ENCODE assay signal across 8 mouse cellular contexts in genomic region chr11:69398059-69398458, GRCm38 (mm10). TPM values are rescaled to one million over a fixed set of nuclear protein-coding genes. Genes with fewer than 3 reads are reported as not detected.
DNase-seq lines count a peak whose midpoint lies in the region; ATAC-seq lines count a peak whose summit lies in the region.

Gene Tmem88, minus strand, starts transcription at chr11:69398234.

- H3K36me3 ChIP-seq in heart, embryonic 11.5 days (ENCODE audit: control insufficient read depth, insufficient read depth, low read length) = peaks cover 23% of the 10 kb centered on the region
- H3K36me3 ChIP-seq in kidney, embryonic 15.5 days = peaks cover 41% of the 10 kb centered on the region

- WGBS in heart, embryonic 11.5 days (ENCODE audit: insufficient replicate concordance) = 1% methylated on average over 16 of the region's 16 CpGs
- WGBS in kidney, embryonic 15.5 days = 11% methylated on average over 16 of the region's 16 CpGs

- no peaks in the 10 kb centered on the region for H3K9me3 ChIP-seq in heart, embryonic 11.5 days (replicated peaks; ENCODE audit: control insufficient read depth, low read length)
- H3K9me3 ChIP-seq in kidney, embryonic 15.5 days (replicated peaks) = no peaks in the 10 kb centered on the region

- H3K9ac ChIP-seq in heart, embryonic 11.5 days (ENCODE audit: low read depth, low read length) = peak within 1 kb of the TSS; percentile 86
- H3K9ac ChIP-seq in kidney, embryonic 15.5 days = peak within 1 kb of the TSS; percentile 42

- H3K27me3 ChIP-seq in heart, embryonic 11.5 days (ENCODE audit: control insufficient read depth, insufficient read depth, low read length) = no peaks in the 10 kb centered on the region
- 0 out of 2 replicates have a peak, but pooled peaks cover 3% of the 10 kb centered on the region for H3K27me3 ChIP-seq in kidney, embryonic 15.5 days

- H3K27ac ChIP-seq in heart, embryonic 11.5 days (ENCODE audit: low read depth, low read length) = peak within 1 kb of the TSS; percentile 89
- peak within 1 kb of the TSS; percentile 99 for H3K27ac ChIP-seq in kidney, embryonic 15.5 days

- peaks cover 43% of the 10 kb centered on the region for H3K4me1 ChIP-seq in heart, embryonic 11.5 days (ENCODE audit: control insufficient read depth, insufficient read depth, low read length)
- peaks cover 62% of the 10 kb centered on the region for H3K4me1 ChIP-seq in kidney, embryonic 15.5 days

- H3K4me2 ChIP-seq in heart, embryonic 11.5 days = peak within 1 kb of the TSS; percentile 81
- peak within 1 kb of the TSS; percentile 84 for H3K4me2 ChIP-seq in kidney, embryonic 15.5 days

- DNase-seq in thymus, postnatal 0 days (ENCODE audit: low spot score) = no peak
- DNase-seq in thymus, postnatal 25 days = no peak
- peak; percentile 78 for DNase-seq in embryo, embryonic 9.5 days (ENCODE audit: extremely low spot score)
- DNase-seq in lung, postnatal 14 days = peak; percentile 46
- no peak for DNase-seq in T-cell, adult 2 months (ENCODE audit: low spot score)

- H3K4me3 ChIP-seq in heart, embryonic 11.5 days (ENCODE audit: low read depth, low read length) = peak within 1 kb of the TSS; percentile 59
- H3K4me3 ChIP-seq in kidney, embryonic 15.5 days (replicated peaks) = peak within 1 kb of the TSS; percentile 78

- ATAC-seq in heart, embryonic 11.5 days (replicated peaks; ENCODE audit: insufficient number of reproducible peaks, low FRiP score, low TSS enrichment) = peak; percentile 25; the same call in 1 of the 2 replicates
- no peak for ATAC-seq in kidney, embryonic 15.5 days (replicated peaks; ENCODE audit: low FRiP score)
- no peak for ATAC-seq in erythroid progenitor cell, adult 5-6 weeks (replicated peaks; ENCODE audit: low FRiP score, poor library complexity, severe bottlenecking)

RNA-seq across cellular contexts. Expression of gene Tmem88, which starts in this region (rescaled TPM):
- polyA plus RNA-seq in thymus, postnatal 0 days (2015; fragmentation: Nextera tagmentation; extraction: Ambion mirVana) = 10.4 and 12.9 TPM in 2 replicates
- 30.5 and 31.7 TPM in 2 replicates for polyA plus RNA-seq in heart, embryonic 11.5 days (2014; fragmentation: Nextera tagmentation; extraction: Ambion mirVana)
- polyA plus RNA-seq in kidney, embryonic 15.5 days (2015; fragmentation: Nextera tagmentation; extraction: Ambion mirVana) = 41.9 and 44.3 TPM in 2 replicates
- total RNA-seq in erythroid progenitor cell, adult 5-6 weeks (2015; ENCODE audit: low replicate concordance) = not detected in 2 replicates
- total RNA-seq in erythroid progenitor cell, adult 5-6 weeks (2017; ENCODE audit: low replicate concordance) = not detected in 2 replicates

Comparison
In these comparisons a context has a peak if more than half of its experiments do, and no peak if none do; other contexts are left out.
1. DNase-seq: peak in embryo, embryonic 9.5 days (single experiment) and lung, postnatal 14 days (single experiment); none in thymus, postnatal 0 days (single experiment), thymus, postnatal 25 days (single experiment) and T-cell, adult 2 months (single experiment).